Mouse (Mus musculus): Measurements from ENCODE around the gene Pcsk6. TPM values are rescaled to one million over a fixed set of nuclear protein-coding genes. Genes with fewer than 3 reads are reported as not detected.

The Pcsk6 gene
- total and polyA plus RNA-seq, 2 experiments from 2014 or later: 2.1 to 13.0 TPM

GRCm38 (mm10) chr7:65895262-65895661, 33.7 kb downstream of the Pcsk6 start:
- 77% methylated on average over 5 of the region's 5 CpGs for WGBS
- no peak overlapping the region for H3K9ac ChIP-seq (replicated peaks; ENCODE audit: low read length)
- no peaks in the 10 kb centered on the region for H3K4me1 ChIP-seq (ENCODE audit: insufficient read depth, low read length)
- ATAC-seq (no peak), DNase-seq (ENCODE audit: low spot score) (no peak)
- no peak overlapping the region for H3K4me2 ChIP-seq (ENCODE audit: low read depth, low read length)
- no peaks in the 10 kb centered on the region for H3K27me3 ChIP-seq (ENCODE audit: insufficient read depth, low read length)
- no peak for TF ChIP-seq CTCF (IDR thresholded peaks at IDR 0.05; ENCODE audit: low read depth)
- no peak overlapping the region for H3K4me3 ChIP-seq (ENCODE audit: low read length)
- H3K9me3 ChIP-seq (ENCODE audit: low read length): no peaks in the 10 kb centered on the region
- no peaks in the 10 kb centered on the region for H3K36me3 ChIP-seq (ENCODE audit: insufficient read depth, low read length)
- no peak overlapping the region for H3K27ac ChIP-seq

GRCm38 (mm10) chr7:65901231-65901630, 39.7 kb downstream of the Pcsk6 start:
- WGBS: 68% methylated on average over 11 of the region's 11 CpGs
- no peaks in the 10 kb centered on the region for H3K36me3 ChIP-seq (ENCODE audit: insufficient read depth, low read length)
- H3K27me3 ChIP-seq (ENCODE audit: insufficient read depth, low read length): no peaks in the 10 kb centered on the region
- H3K27ac ChIP-seq: no peak overlapping the region
- DNase-seq (ENCODE audit: low spot score) (no peak), ATAC-seq (no peak)
- peaks cover 6% of the 10 kb centered on the region; the same call in 1 of the 2 replicates for H3K4me1 ChIP-seq (ENCODE audit: insufficient read depth, low read length)
- H3K9ac ChIP-seq (replicated peaks; ENCODE audit: low read length): no peak overlapping the region
- no peak overlapping the region for H3K4me3 ChIP-seq (ENCODE audit: low read length)
- no peak overlapping the region for H3K4me2 ChIP-seq (ENCODE audit: low read depth, low read length)
- no peak for TF ChIP-seq CTCF (IDR thresholded peaks at IDR 0.05; ENCODE audit: low read depth)
- no peaks in the 10 kb centered on the region for H3K9me3 ChIP-seq (ENCODE audit: low read length)

GRCm38 (mm10) chr7:65902471-65903180, 41.1 kb downstream of the Pcsk6 start:
- Histone ChIP-seq H3K36me3 (ENCODE audit: insufficient read depth, low read length) (no peaks in the 10 kb centered on the region), H3K27me3 (ENCODE audit: insufficient read depth, low read length) (no peaks in the 10 kb centered on the region), H3K4me1 (ENCODE audit: insufficient read depth, low read length) (peaks cover 6% of the 10 kb centered on the region; the same call in 1 of the 2 replicates), H3K9me3 (ENCODE audit: low read length) (no peaks in the 10 kb centered on the region), H3K27ac (peak overlapping the region; percentile 9; the same call in 1 of the 2 replicates), H3K9ac (replicated peaks; ENCODE audit: low read length) (no peak overlapping the region), H3K4me2 (ENCODE audit: low read depth, low read length) (no peak overlapping the region), H3K4me3 (ENCODE audit: low read length) (no peak overlapping the region)
- peak; percentile 51 for DNase-seq (ENCODE audit: low spot score)
- peak; percentile 82 for ATAC-seq
- TF ChIP-seq CTCF (IDR thresholded peaks at IDR 0.05; ENCODE audit: low read depth): no peak
- WGBS: 29% methylated on average over 13 of the region's 13 CpGs

- no peak for TF ChIP-seq CTCF (IDR thresholded peaks at IDR 0.05; ENCODE audit: low read depth)
- no peak for ATAC-seq
Observed at GRCm38 (mm10) chr7:65903456-65903855, 41.9 kb downstream of the Pcsk6 start.

GRCm38 (mm10) chr7:65906528-65907272, 45.2 kb downstream of the Pcsk6 start:
- H3K9ac ChIP-seq (replicated peaks; ENCODE audit: low read length): no peak overlapping the region
- H3K4me2 ChIP-seq (ENCODE audit: low read depth, low read length): no peak overlapping the region
- no peaks in the 10 kb centered on the region for H3K36me3 ChIP-seq (ENCODE audit: insufficient read depth, low read length)
- H3K4me1 ChIP-seq (ENCODE audit: insufficient read depth, low read length): peaks cover 6% of the 10 kb centered on the region; the same call in 1 of the 2 replicates
- no peak overlapping the region for H3K4me3 ChIP-seq (ENCODE audit: low read length)
- no peaks in the 10 kb centered on the region for H3K27me3 ChIP-seq (ENCODE audit: insufficient read depth, low read length)
- TF ChIP-seq CTCF (IDR thresholded peaks at IDR 0.05; ENCODE audit: low read depth): no peak
- 87% methylated on average over 9 of the region's 9 CpGs for WGBS
- no peak overlapping the region for H3K27ac ChIP-seq
- no peak for ATAC-seq
- no peaks in the 10 kb centered on the region for H3K9me3 ChIP-seq (ENCODE audit: low read length)
- DNase-seq (ENCODE audit: low spot score): no peak

More at GRCm38 (mm10) chr7:65903456-65903855, 41.9 kb downstream of the Pcsk6 start:
- 81% methylated on average over 6 of the region's 6 CpGs for WGBS
- Histone ChIP-seq H3K4me2 (ENCODE audit: low read depth, low read length) (no peak overlapping the region), H3K27me3 (ENCODE audit: insufficient read depth, low read length) (no peaks in the 10 kb centered on the region), H3K4me3 (ENCODE audit: low read length) (no peak overlapping the region), H3K27ac (no peak overlapping the region), H3K4me1 (ENCODE audit: insufficient read depth, low read length) (peaks cover 6% of the 10 kb centered on the region; the same call in 1 of the 2 replicates), H3K36me3 (ENCODE audit: insufficient read depth, low read length) (no peaks in the 10 kb centered on the region), H3K9me3 (ENCODE audit: low read length) (no peaks in the 10 kb centered on the region), H3K9ac (replicated peaks; ENCODE audit: low read length) (no peak overlapping the region)
- DNase-seq (ENCODE audit: low spot score): no peak

- ATAC-seq: no peak
- DNase-seq (ENCODE audit: low spot score): no peak
- TF ChIP-seq CTCF (IDR thresholded peaks at IDR 0.05; ENCODE audit: low read depth): no peak
- Histone ChIP-seq H3K36me3 (ENCODE audit: insufficient read depth, low read length) (no peaks in the 10 kb centered on the region), H3K4me3 (ENCODE audit: low read length) (no peak overlapping the region), H3K4me1 (ENCODE audit: insufficient read depth, low read length) (no peaks in the 10 kb centered on the region), H3K9me3 (ENCODE audit: low read length) (no peaks in the 10 kb centered on the region), H3K27me3 (ENCODE audit: insufficient read depth, low read length) (no peaks in the 10 kb centered on the region), H3K4me2 (ENCODE audit: low read depth, low read length) (no peak overlapping the region), H3K27ac (no peak overlapping the region), H3K9ac (replicated peaks; ENCODE audit: low read length) (no peak overlapping the region)
- 87% methylated on average over 12 of the region's 12 CpGs for WGBS
Observed at GRCm38 (mm10) chr7:65909343-65910127, 48.0 kb downstream of the Pcsk6 start.

Data from hindbrain, postnatal 0 days (tissue).